In genomic region chr12:3390577-3391262, GRCm38 (mm10) we compare ENCODE assay signal across 8 mouse cellular contexts. TPM values are rescaled to one million over a fixed set of nuclear protein-coding genes. Genes with fewer than 3 reads are reported as not detected.
DNase-seq lines count a peak whose midpoint lies in the region; ATAC-seq and TF ChIP-seq lines count a peak whose summit lies in the region.

No protein-coding gene starts in this region.

- TF ChIP-seq CTCF in gastrocnemius, adult 2 months (IDR thresholded peaks at IDR 0.05) = peak; percentile 98

- intact Hi-C loops in gastrocnemius, adult 2 months (cut with DNase I) = no loop called here

- ATAC-seq in common myeloid progenitor, adult 5-6 weeks (replicated peaks; ENCODE audit: low read depth, poor library complexity, severe bottlenecking) = peak; percentile 86
- peak; percentile 82 for ATAC-seq in inflammation-experienced regulatory T-cells, adult 6 months
- peak; percentile 90 for ATAC-seq in megakaryocyte-erythroid progenitor cell, adult 5-6 weeks (replicated peaks; ENCODE audit: low FRiP score, low TSS enrichment, poor library complexity, severe bottlenecking)

- H3K4me3 ChIP-seq in gastrocnemius, adult 2 months = no peak overlapping the region

- DNase-seq in adipocyte (ENCODE audit: low spot score) = peak; percentile 78
- DNase-seq in gastrocnemius, adult 2 months = peak; percentile 91
- DNase-seq in left cerebral cortex, adult 8-10 months (ENCODE audit: low spot score in 2 of 2) = peak; percentile 65 to 72
- DNase-seq in right cerebral cortex, postnatal 14 days = peak; percentile 84
- peak; percentile 82 for DNase-seq in urinary bladder, postnatal 14 days (ENCODE audit: low spot score)

- H3K27ac ChIP-seq in gastrocnemius, adult 2 months = peak overlapping the region; percentile 44; the same call in 1 of the 2 replicates

RNA-seq across cellular contexts. Expression of gene Kif3c, which starts 25.8 kb away (rescaled TPM):
- total RNA-seq in common myeloid progenitor, adult 5-6 weeks (2017) = 2.7 and 6.4 TPM in 2 replicates
- 10 to 100 TPM; 20.7 to 24.1 TPM for total RNA-seq in gastrocnemius, adult 2 months (2021)
- polyA plus RNA-seq in inflammation-experienced regulatory T-cells, adult 6 months (2017; shearing (Covaris generic)) = 1 to 10 TPM; 2.4 to 4.9 (median 3.4) TPM
- 100 to 1,000 TPM; 164 to 176 (median 165) TPM for total RNA-seq in left cerebral cortex, adult 8-10 months (2022)
- total RNA-seq in megakaryocyte-erythroid progenitor cell, adult 5-6 weeks (2014; fragmentation: Nextera tagmentation) = 1.2 and 2.3 TPM in 2 replicates
- 0.33 and 4.3 TPM in 2 replicates for total RNA-seq in megakaryocyte-erythroid progenitor cell, adult 5-6 weeks (2017)

RNA-seq across cellular contexts. Expression of gene Asxl2, which starts 35.9 kb away (rescaled TPM):
- total RNA-seq in common myeloid progenitor, adult 5-6 weeks (2017) = 36.7 and 47.4 TPM in 2 replicates
- 10 to 100 TPM; 15.6 to 15.7 TPM for total RNA-seq in gastrocnemius, adult 2 months (2021)
- polyA plus RNA-seq in inflammation-experienced regulatory T-cells, adult 6 months (2017; shearing (Covaris generic)) = 10 to 100 TPM; 38.8 to 56.8 (median 53.1) TPM
- 10 to 100 TPM; 32.7 to 36.9 (median 34.3) TPM for total RNA-seq in left cerebral cortex, adult 8-10 months (2022)
- 55.3 and 57.5 TPM in 2 replicates for total RNA-seq in megakaryocyte-erythroid progenitor cell, adult 5-6 weeks (2014; fragmentation: Nextera tagmentation)
- 35.8 and 44.1 TPM in 2 replicates for total RNA-seq in megakaryocyte-erythroid progenitor cell, adult 5-6 weeks (2017)

Comparison
In these comparisons a context has a peak if more than half of its experiments do, and no peak if none do; other contexts are left out.
1. RNA of gene Kif3c, which starts 25.8 kb away (total RNA-seq): 164 to 176 TPM in left cerebral cortex, adult 8-10 months; 20.7 to 24.1 TPM in gastrocnemius, adult 2 months, 2.7 to 6.4 TPM in common myeloid progenitor, adult 5-6 weeks and 0.33 to 4.3 TPM in megakaryocyte-erythroid progenitor cell, adult 5-6 weeks; every median in the first group is over 4 times any median in the second.
2. Peak in every context shown above with its lines, with median percentiles within 50 percentile points of each other: DNase-seq and ATAC-seq.